Mouse (Mus musculus) hindbrain, embryonic 15.5 days (tissue): Measurements from ENCODE around the gene Aph1b. TPM values are rescaled to one million over a fixed set of nuclear protein-coding genes. Genes with fewer than 3 reads are reported as not detected.

Experiments
- ATAC-seq: fragments of 200-750 bp; cut with Nextera tagmentation; 2 replicates; pipeline ENCODE4 v1.8.0; 2017; ENCODE audit warnings: low read depth, moderate number of reproducible peaks, moderate TSS enrichment; ENCODE audit not compliant: low FRiP score
- H3K27ac ChIP-seq: fragments of 300-500 bp; sonication (generic); replicated peaks from 2 replicates; pipeline ENCODE4 v1.5.1; 2015; ENCODE audit warnings: mild to moderate bottlenecking, inconsistent platforms
- H3K27me3 ChIP-seq: fragments of 300-500 bp; sonication (generic); 2 replicates; pipeline ENCODE4 v1.6.1; 2015; ENCODE audit warnings: control low read depth, inconsistent platforms
- H3K36me3 ChIP-seq: fragments of 300-500 bp; sonication (generic); 2 replicates; pipeline ENCODE4 v1.6.1; 2015; ENCODE audit warnings: control low read depth, inconsistent platforms
- H3K4me1 ChIP-seq: fragments of 300-500 bp; sonication (generic); replicated peaks from 2 replicates; pipeline ENCODE4 v1.6.1; 2015; ENCODE audit warnings: control low read depth, inconsistent platforms
- H3K4me2 ChIP-seq: fragments of 300-500 bp; sonication (generic); 2 replicates; pipeline ENCODE4 v1.6.1; 2015; ENCODE audit warnings: moderate library complexity, mild to moderate bottlenecking, inconsistent platforms
- H3K4me3 ChIP-seq: fragments of 300-500 bp; sonication (generic); 2 replicates; pipeline ENCODE4 v1.5.1; 2015; ENCODE audit warnings: mild to moderate bottlenecking, inconsistent platforms
- H3K9ac ChIP-seq: fragments of 300-500 bp; sonication (generic); 2 replicates; pipeline ENCODE4 v1.6.1; 2015; ENCODE audit warnings: inconsistent platforms
- H3K9me3 ChIP-seq: fragments of 300-500 bp; sonication (generic); 2 replicates; pipeline ENCODE4 v1.6.1; 2016; ENCODE audit warnings: control low read depth, inconsistent platforms
- WGBS: fragments of 180-500 bp; shearing (Covaris S2); methylation state at CpG from one replicate; pipeline ENCODE4 v1.1.7; 2015; 5-methylcytosine and 5-hydroxymethylcytosine counted together
- polyA plus RNA-seq: library from polyadenylated mRNA; unstranded; fragments of >200 nt; fragmentation: Nextera tagmentation; extraction: Ambion mirVana; gene quantifications from 2 replicates; pipeline ENCODE4 v1.2.1, GENCODE M21; 2015

Aph1b gene
- polyA plus RNA-seq, 1 experiment from 2014 or later: 20.7 TPM

GRCm38 (mm10) chr9:66736016-66736415 lies 59.3 kb downstream of the Aph1b start:
- Histone ChIP-seq H3K4me2 (no peak overlapping the region), H3K4me3 (no peak overlapping the region), H3K9ac (no peak overlapping the region), H3K27ac (no peak overlapping the region), H3K36me3 (no peaks in the 10 kb centered on the region), H3K27me3 (no peaks in the 10 kb centered on the region), H3K4me1 (peaks cover 12% of the 10 kb centered on the region), H3K9me3 (no peaks in the 10 kb centered on the region)
- no peak for ATAC-seq
- WGBS: 83% methylated on average over 3 of the region's 3 CpGs

- Histone ChIP-seq H3K27ac (no peak overlapping the region), H3K4me2 (no peak overlapping the region), H3K4me1 (peaks cover 12% of the 10 kb centered on the region), H3K9ac (no peak overlapping the region), H3K9me3 (no peaks in the 10 kb centered on the region), H3K4me3 (no peak overlapping the region), H3K27me3 (no peaks in the 10 kb centered on the region), H3K36me3 (no peaks in the 10 kb centered on the region)
- WGBS: 92% methylated on average over 2 of the region's 2 CpGs
- no peak for ATAC-seq
These were observed 60.2 kb downstream of the Aph1b start for GRCm38 (mm10) chr9:66735122-66735521.

- Histone ChIP-seq H3K36me3 (no peaks in the 10 kb centered on the region), H3K4me1 (peaks cover 12% of the 10 kb centered on the region), H3K9me3 (no peaks in the 10 kb centered on the region), H3K4me3 (no peak overlapping the region), H3K27ac (no peak overlapping the region), H3K9ac (no peak overlapping the region), H3K4me2 (no peak overlapping the region), H3K27me3 (no peaks in the 10 kb centered on the region)
- 96% methylated on average over 6 of the region's 6 CpGs for WGBS
- ATAC-seq: no peak
These were observed 60.7 kb downstream of the Aph1b start for GRCm38 (mm10) chr9:66734568-66734967.

- Histone ChIP-seq H3K27ac (no peak overlapping the region), H3K4me3 (no peak overlapping the region), H3K4me2 (no peak overlapping the region), H3K36me3 (no peaks in the 10 kb centered on the region), H3K27me3 (no peaks in the 10 kb centered on the region), H3K9ac (no peak overlapping the region), H3K4me1 (peaks cover 12% of the 10 kb centered on the region), H3K9me3 (no peaks in the 10 kb centered on the region)
- WGBS: 38% methylated on average over 15 of the region's 15 CpGs
- ATAC-seq: no peak
These were observed 62.2 kb downstream of the Aph1b start for GRCm38 (mm10) chr9:66732791-66733691.

- Histone ChIP-seq H3K9ac (no peak overlapping the region), H3K36me3 (no peaks in the 10 kb centered on the region), H3K4me3 (no peak overlapping the region), H3K4me1 (peaks cover 12% of the 10 kb centered on the region), H3K27ac (no peak overlapping the region), H3K9me3 (no peaks in the 10 kb centered on the region), H3K4me2 (no peak overlapping the region), H3K27me3 (no peaks in the 10 kb centered on the region)
- no peak for ATAC-seq
- 77% methylated on average over 7 of the region's 7 CpGs for WGBS
These were observed 64.0 kb downstream of the Aph1b start for GRCm38 (mm10) chr9:66731284-66731683.

- Histone ChIP-seq H3K27me3 (no peaks in the 10 kb centered on the region), H3K4me3 (no peak overlapping the region), H3K9me3 (no peaks in the 10 kb centered on the region), H3K36me3 (no peaks in the 10 kb centered on the region), H3K4me1 (peaks cover 12% of the 10 kb centered on the region), H3K4me2 (no peak overlapping the region), H3K9ac (no peak overlapping the region), H3K27ac (no peak overlapping the region)
- no peak for ATAC-seq
- 68% methylated on average over 3 of the region's 3 CpGs for WGBS
These were observed 64.7 kb downstream of the Aph1b start for GRCm38 (mm10) chr9:66730556-66730955.

- WGBS: 67% methylated on average over 7 of the region's 7 CpGs
- no peak for ATAC-seq
- Histone ChIP-seq H3K9me3 (no peaks in the 10 kb centered on the region), H3K36me3 (no peaks in the 10 kb centered on the region), H3K4me3 (no peak overlapping the region), H3K9ac (no peak overlapping the region), H3K4me1 (peaks cover 7% of the 10 kb centered on the region; the same call in 1 of the 2 replicates), H3K4me2 (no peak overlapping the region), H3K27ac (no peak overlapping the region), H3K27me3 (no peaks in the 10 kb centered on the region)
These were observed 68.0 kb downstream of the Aph1b start for GRCm38 (mm10) chr9:66727333-66727732.

- no peak overlapping the region for H3K4me3 ChIP-seq
- H3K4me1 ChIP-seq: peaks cover 8% of the 10 kb centered on the region; the same call in 1 of the 2 replicates
- no peaks in the 10 kb centered on the region for H3K36me3 ChIP-seq
- H3K27me3 ChIP-seq: no peaks in the 10 kb centered on the region
- H3K27ac ChIP-seq: no peak overlapping the region
- ATAC-seq: no peak
- no peak overlapping the region for H3K4me2 ChIP-seq
- no peaks in the 10 kb centered on the region for H3K9me3 ChIP-seq
- WGBS: 87% methylated on average over 3 of the region's 3 CpGs
- no peak overlapping the region for H3K9ac ChIP-seq
These were observed 69.7 kb downstream of the Aph1b start for GRCm38 (mm10) chr9:66725591-66725990.

Other genes starting within 250 kb of the Aph1b start
- 57.1 and 67.8 TPM in 2 replicates for gene Usp3, start 202.3 kb downstream of the Aph1b start, polyA plus RNA-seq
- gene Car12, start 81.8 kb downstream of the Aph1b start, polyA plus RNA-seq: 5.3 and 6.6 TPM in 2 replicates
- gene Gm10647, start 1.5 kb upstream of the Aph1b start, polyA plus RNA-seq: 0.73 and 0.89 TPM in 2 replicates
- 4.1 and 4.8 TPM in 2 replicates for gene Aph1c, start 39.2 kb upstream of the Aph1b start, polyA plus RNA-seq
- gene Rab8b, start 124.2 kb upstream of the Aph1b start, polyA plus RNA-seq: 35.9 and 38.4 TPM in 2 replicates
- 237 and 266 TPM in 2 replicates for gene Rps27l, start 150.6 kb upstream of the Aph1b start, polyA plus RNA-seq
- 11.9 and 12.4 TPM in 2 replicates for gene Lactb, start 180.0 kb upstream of the Aph1b start, polyA plus RNA-seq